Mouse (Mus musculus) brain, adult 10 weeks (tissue): ENCODE results near the gene Ddx24. TPM values are rescaled to one million over a fixed set of nuclear protein-coding genes. Genes with fewer than 3 reads are reported as not detected.

Experiments
- polyA plus RNA-seq: library from polyadenylated mRNA; stranded (reverse); fragments of 350-450 nt; fragmentation: Illumina TruSeq; extraction: RNeasy Lipid Tissue Mini Kit (QIAGEN cat#74804); gene quantifications from one replicate; pipeline ENCODE4 v1.2.3, GENCODE M21; 2015; ENCODE audit warnings: low read depth, low replicate concordance

The Ddx24 gene
- polyA plus RNA-seq: 147 TPM

DNA sequence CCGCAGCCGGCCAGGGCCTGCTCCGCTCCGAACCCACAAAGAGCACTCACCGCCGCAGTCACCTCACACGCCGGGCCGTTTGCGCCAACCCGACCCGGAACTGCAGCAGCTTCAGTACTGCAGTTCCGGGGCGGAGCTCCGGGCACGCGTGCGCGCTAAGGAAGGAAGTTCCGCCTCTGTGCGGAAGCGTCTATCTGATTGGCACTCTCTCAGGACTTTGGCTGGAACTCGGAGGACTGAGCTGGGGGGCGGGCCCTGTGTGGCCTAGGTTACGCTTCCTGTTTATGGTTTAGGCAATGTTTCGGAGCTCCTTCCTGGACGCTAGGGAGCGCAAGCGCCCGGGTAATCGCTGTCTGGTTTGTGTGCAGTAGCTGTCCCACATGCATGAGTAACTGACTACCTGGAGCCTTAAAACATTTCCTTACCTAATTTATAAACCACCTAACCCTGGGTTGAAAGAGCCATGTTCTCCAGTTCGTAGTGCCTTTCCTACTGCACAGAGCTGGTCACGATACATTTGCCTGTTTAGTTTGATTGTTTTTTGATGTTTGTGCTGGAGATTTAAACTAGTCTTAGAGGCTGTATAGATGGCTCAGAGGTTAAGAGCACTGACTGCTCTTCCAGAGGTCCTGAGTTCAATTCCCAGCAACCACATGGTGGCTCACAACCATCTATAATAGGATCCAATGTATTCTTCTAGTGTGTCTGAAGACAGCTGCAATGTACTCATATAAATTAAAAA is at the start of gene Ddx24:
Gene Ddx24 (minus strand): TSS at position 102 of the 742 bp plus-strand sequence.

DNA sequence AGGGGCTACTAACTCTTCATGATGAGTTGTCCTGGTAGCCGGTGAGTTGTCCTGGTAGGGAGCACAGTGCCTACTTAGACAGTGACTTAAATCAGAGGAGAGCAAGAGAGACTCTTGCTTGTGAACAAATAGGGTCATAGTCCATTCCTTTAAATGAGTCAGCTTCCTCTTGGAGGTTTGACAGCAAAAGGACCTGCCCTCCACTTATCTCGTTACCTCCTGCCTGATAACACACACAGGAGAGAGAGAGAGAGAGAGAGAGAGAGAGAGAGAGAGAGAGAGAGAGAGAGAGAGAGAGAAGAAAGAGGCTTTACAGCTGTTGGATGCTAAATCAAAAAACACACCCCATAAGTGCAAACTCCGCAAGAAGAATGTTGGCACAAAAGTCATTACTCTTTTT is 31.5 kb upstream of the Ddx24 start, which contains the start of gene Ifi27l2b:
Gene Ifi27l2b (minus strand): TSS at position 84 of the 400 bp plus-strand sequence.

DNA sequence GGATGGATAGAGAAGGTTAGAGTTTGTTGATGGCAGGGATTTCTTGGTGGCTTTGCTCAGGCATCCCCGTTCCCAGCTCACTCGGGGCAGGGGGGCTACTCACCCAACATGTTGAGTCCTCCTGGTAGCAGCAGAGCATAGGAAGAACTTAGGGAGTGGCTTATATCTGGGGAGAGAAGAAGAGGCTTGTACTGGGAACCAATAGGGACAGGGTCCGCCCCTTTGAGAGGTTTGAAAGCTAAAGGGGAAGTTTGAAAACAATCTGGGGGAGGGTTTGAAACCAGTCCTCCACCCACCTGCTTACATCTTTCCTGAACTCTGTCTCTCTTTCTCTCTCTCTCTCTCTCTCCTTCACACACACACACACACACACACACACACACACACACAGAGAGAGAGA is 17.9 kb upstream of the Ddx24 start, which contains the start of gene Ifi27l2a:
Gene Ifi27l2a (minus strand): TSS at position 157 of the 400 bp plus-strand sequence.

DNA sequence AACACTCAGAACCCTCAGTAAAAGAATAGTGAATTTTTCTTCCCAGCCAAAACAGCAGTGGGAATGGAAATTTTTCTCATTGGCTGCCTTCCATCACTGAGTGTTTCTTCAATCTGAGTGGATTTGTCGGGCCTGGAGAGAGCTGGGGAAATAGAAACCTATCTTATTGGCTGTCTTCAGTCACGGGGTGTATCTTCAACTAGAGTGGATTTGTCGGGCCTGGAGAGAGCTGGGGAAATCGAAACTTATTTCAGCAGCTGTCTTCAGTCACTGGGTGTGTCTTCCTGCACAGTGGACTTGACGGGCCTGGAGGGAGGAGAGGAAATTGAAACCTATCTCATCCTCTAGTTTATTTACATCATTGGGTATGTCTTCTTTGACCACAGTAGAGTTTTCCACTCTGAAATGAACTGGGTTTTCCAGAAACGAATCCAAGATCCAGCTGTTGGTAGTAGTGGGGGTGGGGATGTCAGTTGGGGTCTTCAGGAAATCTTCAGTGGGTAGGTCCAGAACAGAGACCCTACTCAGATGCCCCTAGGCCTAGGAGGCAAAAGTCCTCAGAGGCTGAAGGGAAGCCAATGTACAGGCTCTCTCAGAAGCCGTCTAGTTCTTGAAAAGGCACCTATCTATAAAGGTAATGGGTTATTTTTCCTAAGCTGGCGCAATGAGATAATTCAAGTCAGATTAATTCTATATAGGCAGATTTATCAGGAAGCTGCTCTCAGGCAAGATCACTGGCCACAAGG is 8.5 kb upstream of the Ddx24 start, which contains the start of gene Ifi27:
Gene Ifi27 (plus strand): TSS at position 226 of the 746 bp plus-strand sequence.

DNA sequence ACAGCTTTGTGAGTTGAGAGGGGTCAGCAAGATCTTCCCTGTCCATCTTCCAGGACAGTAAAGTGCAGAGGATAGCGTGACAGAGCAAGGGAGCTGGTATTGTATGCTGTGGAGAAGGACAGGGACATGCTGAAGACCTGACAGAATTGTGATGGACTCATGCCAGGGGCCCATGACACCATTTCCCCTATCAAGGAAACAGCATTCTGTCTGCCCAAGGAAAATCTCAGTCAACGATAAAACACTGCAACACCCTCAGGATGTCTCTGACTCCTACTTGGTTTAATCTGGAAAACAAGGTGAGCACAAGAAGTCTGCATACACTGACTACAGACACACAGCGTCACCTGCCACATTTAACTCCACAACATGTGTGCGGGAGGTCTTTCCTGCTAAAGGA is 17.9 kb downstream of the Ddx24 start, which contains the start of gene 9330161L09Rik:
Gene 9330161L09Rik (minus strand): TSS at position 101 of the 400 bp plus-strand sequence.

DNA sequence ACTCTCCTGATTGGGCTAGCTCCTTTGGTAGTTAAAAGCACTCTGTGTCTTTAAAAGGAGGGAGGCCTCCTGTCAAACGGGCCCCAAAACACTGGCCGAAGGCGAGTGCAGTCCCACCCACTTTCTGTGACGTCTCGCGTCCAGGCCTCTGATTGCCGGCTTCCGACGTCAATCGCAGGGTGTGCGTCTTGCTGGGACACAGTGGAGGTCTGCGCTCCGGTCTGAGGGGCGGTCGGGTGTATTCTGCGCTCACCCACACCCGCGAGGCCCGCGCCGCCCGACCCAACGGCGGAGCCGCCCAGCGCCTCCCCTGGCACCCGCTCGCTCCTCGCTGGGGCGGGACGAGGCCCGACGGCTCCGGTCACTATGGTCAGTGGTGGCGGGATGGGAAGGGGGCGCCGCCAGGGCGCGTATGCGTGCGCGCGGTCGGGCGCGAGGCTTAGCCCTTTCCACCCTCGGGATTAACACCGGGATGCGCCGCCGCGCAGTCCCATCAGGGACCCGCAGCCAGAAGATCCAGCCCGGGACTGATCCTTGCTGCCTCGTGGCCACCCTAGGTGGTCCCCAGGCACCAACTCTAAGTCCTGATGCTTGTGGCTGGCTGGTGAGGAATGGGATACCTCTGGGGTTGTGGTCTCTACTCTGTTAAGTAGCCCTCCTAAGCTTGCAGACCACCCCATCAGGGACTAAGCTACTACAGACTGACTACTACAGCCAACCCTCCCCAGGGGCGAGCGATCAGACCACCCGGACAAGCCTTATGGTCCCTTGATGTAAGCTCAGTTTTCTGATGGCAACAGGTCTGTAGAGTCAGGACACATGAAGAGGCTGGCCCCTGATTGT is 36.9 kb downstream of the Ddx24 start, which contains the start of gene Otub2:
Gene Otub2 (plus strand): TSS at position 178 of the 843 bp plus-strand sequence.

Other genes with a start within 250 kb of the Ddx24 start
- 7.5 TPM for gene Prima1, start 183.7 kb downstream of the Ddx24 start, polyA plus RNA-seq
- gene Fam181a, start 114.9 kb downstream of the Ddx24 start, polyA plus RNA-seq: 2.3 TPM
- 2.4 TPM for gene Asb2, start 69.8 kb downstream of the Ddx24 start, polyA plus RNA-seq
- 37.9 TPM for gene Otub2, start 37.1 kb downstream of the Ddx24 start, polyA plus RNA-seq
- 0.98 TPM for gene 9330161L09Rik, start 18.0 kb downstream of the Ddx24 start, polyA plus RNA-seq
- gene Ifi27, start 8.4 kb upstream of the Ddx24 start, polyA plus RNA-seq: 71.0 TPM
- gene Ifi27l2a, start 17.9 kb upstream of the Ddx24 start, polyA plus RNA-seq: 4.8 TPM
- not detected for gene Ifi27l2b, start 31.4 kb upstream of the Ddx24 start, polyA plus RNA-seq
- gene Ppp4r4, start 106.5 kb upstream of the Ddx24 start, polyA plus RNA-seq: 26.3 TPM
- not detected for gene Serpina10, start 205.6 kb upstream of the Ddx24 start, polyA plus RNA-seq
- gene Serpina6, start 231.4 kb upstream of the Ddx24 start, polyA plus RNA-seq: not detected